Mouse (Mus musculus) spleen, adult 10 weeks (tissue): ENCODE measurements around the gene Tceanc. TPM values are rescaled to one million over a fixed set of nuclear protein-coding genes. Genes with fewer than 3 reads are reported as not detected.

Experiments
- polyA plus RNA-seq: library from polyadenylated mRNA; stranded (reverse); fragments of 350-450 nt; fragmentation: Illumina TruSeq; extraction: RNeasy Lipid Tissue Mini Kit (QIAGEN cat#74804); gene quantifications from one replicate; pipeline ENCODE4 v1.2.3, GENCODE M21; 2015; ENCODE audit warnings: low replicate concordance; ENCODE audit not compliant: insufficient read depth

Gene Tceanc
- 9.8 TPM for polyA plus RNA-seq

DNA sequence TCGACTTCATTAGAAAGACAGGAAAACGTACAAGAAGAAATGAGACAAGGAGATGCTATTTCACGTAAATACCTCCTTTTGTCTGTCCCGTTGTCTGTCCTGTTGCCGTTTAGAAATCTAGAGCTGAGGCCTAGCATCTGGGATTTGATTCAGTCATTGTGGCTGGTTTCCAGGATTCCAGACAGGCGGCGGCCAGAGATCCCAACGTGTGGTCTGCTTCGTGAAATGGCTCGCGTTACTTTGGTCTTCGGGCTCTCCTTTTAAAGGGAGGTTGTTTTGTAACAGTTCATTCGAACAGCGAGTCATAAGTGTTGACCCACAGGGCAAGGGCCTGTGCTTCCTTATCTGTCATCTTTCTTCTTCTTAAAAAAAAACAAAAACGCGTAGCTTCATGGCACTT lies at the start of gene Tceanc:
Gene Tceanc (minus strand): TSS at position 223 of the 400 bp plus-strand sequence.

DNA sequence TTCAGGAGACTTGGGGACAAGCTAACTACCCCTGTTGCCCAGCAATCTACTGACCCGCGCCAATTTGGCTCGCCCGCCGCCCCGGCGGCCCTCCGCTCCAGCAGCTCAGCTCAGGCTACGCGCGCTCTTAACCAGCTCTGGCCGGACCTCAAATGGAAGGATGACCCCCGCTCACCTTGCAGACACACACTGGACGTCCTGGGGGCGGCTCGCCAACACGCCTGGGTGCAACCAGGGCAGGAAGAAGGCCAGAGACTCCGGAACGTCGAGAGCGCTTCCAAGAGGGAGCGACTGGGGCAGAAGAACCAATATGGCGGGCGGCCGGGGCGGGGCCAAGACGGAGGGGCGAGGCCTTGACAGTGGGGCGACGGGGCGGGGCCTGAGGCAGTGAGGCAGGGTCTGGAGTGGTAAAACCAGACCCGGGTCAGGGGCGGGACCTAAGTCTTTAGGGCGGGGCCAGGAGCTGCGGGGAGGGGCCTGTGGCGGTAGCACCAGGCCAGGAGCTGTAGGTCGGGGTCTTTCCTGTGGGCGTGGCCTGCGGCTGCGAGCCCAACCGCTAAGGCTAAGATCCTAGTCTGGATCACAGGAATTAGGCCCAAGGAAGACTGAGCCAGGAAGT lies 38.9 kb downstream of the Tceanc start, which contains the start of gene Rab9:
Gene Rab9 (minus strand): TSS at position 503 of the 619 bp plus-strand sequence.

Other genes with a start within 250 kb of the Tceanc start
- gene Trappc2, start 78.0 kb downstream of the Tceanc start, polyA plus RNA-seq, result 30.3 TPM
- gene Ofd1, start 77.9 kb downstream of the Tceanc start, polyA plus RNA-seq, result 17.0 TPM
- 38.8 TPM for gene Rab9, start 38.7 kb downstream of the Tceanc start, polyA plus RNA-seq
- gene Egfl6, start 67.2 kb upstream of the Tceanc start, polyA plus RNA-seq, result 0.70 TPM